Mouse (Mus musculus) MEL (cell line): ENCODE measurements at regions not wholly inside any gene's neighbourhood (a gene's known extent, or its start where the extent isn't known, plus 50 kb on each side); places are given as distances from the start of the nearest gene placed in this dataset.
A peak's percentile ranks its signal among the peaks of the same experiment; 100 is the strongest.

Source experiments
- DNase-seq: peaks from one replicate; pipeline ENCODE4 v3.0.0; 2011; ENCODE audit warnings: low read depth, low spot score
- H3K27ac ChIP-seq: 2 replicates; pipeline ENCODE4 v1.5.1; 2012; ENCODE audit warnings: low read depth, mild to moderate bottlenecking, control low read depth, low read length, moderate library complexity; ENCODE audit not compliant: control insufficient read depth
- H3K27me3 ChIP-seq, 2 experiments: fragments of 150-350 bp in 1 of 2; sonication (generic) in 1 of 2; 2 replicates each; pipeline ENCODE4 v1.6.1; 2012; ENCODE audit warnings: low read length in 2 of 2, mild to moderate bottlenecking in 2 of 2, improper control_type of control experiment in 1 of 2, moderate library complexity in 1 of 2; ENCODE audit not compliant: insufficient read depth in 2 of 2, control insufficient read depth in 1 of 2
- H3K36me3 ChIP-seq, 2 experiments: 2 replicates each; pipeline ENCODE4 v1.6.1; 2012 to 2014; ENCODE audit warnings: low read length in 2 of 2, improper control_type of control experiment in 1 of 2, inconsistent platforms in 1 of 2, mild to moderate bottlenecking in 1 of 2; ENCODE audit not compliant: insufficient read depth in 2 of 2, control insufficient read depth in 1 of 2
- H3K4me1 ChIP-seq, 2 experiments: fragments of 150-350 bp in 1 of 2; sonication (generic) in 1 of 2; 2 replicates each; pipeline ENCODE4 v1.6.1; 2012; ENCODE audit warnings: low read length in 2 of 2, improper control_type of control experiment in 1 of 2, mild to moderate bottlenecking in 1 of 2; ENCODE audit not compliant: insufficient read depth in 2 of 2, control insufficient read depth in 1 of 2
- H3K4me3 ChIP-seq, 2 experiments: fragments of 150-350 bp in 1 of 2; sonication (generic) in 1 of 2; 2 replicates each; pipeline ENCODE4 v1.5.1; 2012; ENCODE audit warnings: low read depth in 2 of 2, low read length in 2 of 2, mild to moderate bottlenecking in 2 of 2, moderate library complexity in 2 of 2, control low read depth in 1 of 2, improper control_type of control experiment in 1 of 2; ENCODE audit not compliant: control insufficient read depth in 1 of 2, insufficient read depth in 1 of 2
- H3K79me2 ChIP-seq: 2 replicates; pipeline ENCODE4 v1.6.1; 2012; ENCODE audit warnings: mild to moderate bottlenecking, low read length, moderate library complexity; ENCODE audit not compliant: control insufficient read depth, poor library complexity, insufficient read depth
- H3K9ac ChIP-seq: 2 replicates; pipeline ENCODE4 v1.6.1; 2012; ENCODE audit warnings: low read depth, mild to moderate bottlenecking, control low read depth, low read length, moderate library complexity; ENCODE audit not compliant: control insufficient read depth, poor library complexity, severe bottlenecking
- H3K9me3 ChIP-seq: fragments of 150-350 bp; sonication (generic); replicated peaks from 2 replicates; pipeline ENCODE4 v1.6.1; 2012; ENCODE audit warnings: mild to moderate bottlenecking, low read length, improper control_type of control experiment, moderate library complexity; ENCODE audit not compliant: insufficient read depth
- BHLHE40 ChIP-seq: IDR thresholded peaks from 2 replicates; pipeline ENCODE4 v1.6.1; 2012; ENCODE audit warnings: low read depth, mild to moderate bottlenecking, inconsistent platforms, low read length, improper control_type of control experiment, borderline replicate concordance
- CHD2 ChIP-seq: IDR thresholded peaks from 2 replicates; pipeline ENCODE4 v1.6.1; 2011; ENCODE audit warnings: low read length, improper control_type of control experiment
- CTCF ChIP-seq, 3 experiments: IDR thresholded peaks in 2 of 3; conservative IDR thresholded peaks in 1 of 3; 2 replicates each; pipeline ENCODE4 v1.5.1; 2011 to 2012; ENCODE audit warnings: low read length in 3 of 3, low read depth in 2 of 3, mild to moderate bottlenecking in 2 of 3, improper control_type of control experiment in 1 of 3, inconsistent platforms in 1 of 3, mixed read lengths in 1 of 3, moderate library complexity in 1 of 3; ENCODE audit not compliant: control insufficient read depth in 1 of 3, insufficient read depth in 1 of 3, poor library complexity in 1 of 3, severe bottlenecking in 1 of 3
- ELF1 ChIP-seq: IDR thresholded peaks from 2 replicates; pipeline ENCODE4 v1.6.1; 2014; ENCODE audit warnings: low read depth, mild to moderate bottlenecking, inconsistent platforms, low read length, improper control_type of control experiment, moderate library complexity
- EP300 ChIP-seq, 2 experiments: IDR thresholded peaks; 2 replicates each; pipeline ENCODE4 v1.6.1; 2011; ENCODE audit warnings: improper control_type of control experiment in 2 of 2, low read length in 2 of 2, low read depth in 1 of 2, mild to moderate bottlenecking in 1 of 2
- ETS1 ChIP-seq: IDR thresholded peaks from 2 replicates; pipeline ENCODE4 v1.6.1; 2012; ENCODE audit warnings: low read depth, mild to moderate bottlenecking, inconsistent platforms, low read length, improper control_type of control experiment, moderate library complexity
- GATA1 ChIP-seq: IDR thresholded peaks from 2 replicates; pipeline ENCODE4 v1.6.1; 2011; ENCODE audit warnings: low read depth, low read length, improper control_type of control experiment
- RCOR1 ChIP-seq: IDR thresholded peaks from 2 replicates; pipeline ENCODE4 v1.6.1; 2012; ENCODE audit warnings: low read depth, mild to moderate bottlenecking, inconsistent platforms, low read length, improper control_type of control experiment
- TAL1 ChIP-seq: IDR thresholded peaks from 2 replicates; pipeline ENCODE4 v1.6.1; 2012; ENCODE audit warnings: mild to moderate bottlenecking, inconsistent platforms, low read length, moderate library complexity, mixed read lengths
- TCF12 ChIP-seq: IDR thresholded peaks from 2 replicates; pipeline ENCODE4 v1.6.1; 2014; ENCODE audit warnings: low read depth, mild to moderate bottlenecking, inconsistent platforms, low read length, improper control_type of control experiment, moderate library complexity
- ZKSCAN1 ChIP-seq: IDR thresholded peaks from 2 replicates; pipeline ENCODE4 v1.6.1; 2012; ENCODE audit warnings: low read depth, mild to moderate bottlenecking, inconsistent platforms, low read length, improper control_type of control experiment, moderate library complexity
- ZMIZ1 ChIP-seq: IDR thresholded peaks from 2 replicates; pipeline ENCODE4 v1.6.1; 2012; ENCODE audit warnings: low read depth, mild to moderate bottlenecking, inconsistent platforms, low read length, improper control_type of control experiment, moderate library complexity
- ZNF384 ChIP-seq: IDR thresholded peaks from 2 replicates; pipeline ENCODE4 v1.6.1; 2012; ENCODE audit warnings: low read depth, mild to moderate bottlenecking, inconsistent platforms, low read length, improper control_type of control experiment

DNA sequence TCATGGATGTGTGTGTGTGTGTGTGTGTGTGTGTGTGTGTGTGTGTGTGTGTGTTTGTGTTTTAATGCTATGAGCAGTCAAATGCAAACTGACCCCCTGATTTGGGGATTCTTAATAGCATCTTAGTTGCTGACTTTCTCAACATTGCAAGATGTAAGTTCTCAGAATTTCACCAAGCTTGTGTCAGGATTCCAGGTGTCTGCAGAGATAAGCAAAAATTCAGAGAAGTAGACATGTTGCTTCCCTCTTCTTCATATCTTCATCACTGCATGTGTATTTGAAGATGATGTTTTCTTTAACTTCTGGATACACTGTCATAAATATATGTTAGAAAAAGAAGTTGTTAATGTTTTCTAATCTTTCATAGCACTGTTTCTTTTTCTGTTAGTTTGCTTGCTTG is 383.0 kb upstream of the Cobl start:
- TF ChIP-seq TCF12 (peak; percentile 79), GATA1 (peak; percentile 86), ZMIZ1 (no peak), TAL1 (peak; percentile 71), CHD2 (no peak), RCOR1 (peak; percentile 61; the same call in 1 of the 2 replicates), EP300 (IDR thresholded peaks at IDR 0.05; ENCODE audit: low read depth in 1 of 2, low read length in 2 of 2) (peak; percentile 85 to 86), ELF1 (no peak), ETS1 (peak; percentile 66)
- Histone ChIP-seq H3K27ac (peak overlapping the region; percentile 28), H3K36me3 (peaks cover 0 to 20% of the 10 kb centered on the region in 2 experiments; a peak in 2 of 4 replicates), H3K27me3 (no peaks in the 10 kb centered on the region), H3K9ac (no peak overlapping the region), H3K4me1 (peaks cover 4 to 13% of the 10 kb centered on the region in 2 experiments; a peak in 3 of 4 replicates), H3K4me3 (no peak overlapping the region), H3K79me2 (no peaks in the 10 kb centered on the region), H3K9me3 (no peaks in the 10 kb centered on the region)
- DNase-seq = peak; percentile 77

DNA sequence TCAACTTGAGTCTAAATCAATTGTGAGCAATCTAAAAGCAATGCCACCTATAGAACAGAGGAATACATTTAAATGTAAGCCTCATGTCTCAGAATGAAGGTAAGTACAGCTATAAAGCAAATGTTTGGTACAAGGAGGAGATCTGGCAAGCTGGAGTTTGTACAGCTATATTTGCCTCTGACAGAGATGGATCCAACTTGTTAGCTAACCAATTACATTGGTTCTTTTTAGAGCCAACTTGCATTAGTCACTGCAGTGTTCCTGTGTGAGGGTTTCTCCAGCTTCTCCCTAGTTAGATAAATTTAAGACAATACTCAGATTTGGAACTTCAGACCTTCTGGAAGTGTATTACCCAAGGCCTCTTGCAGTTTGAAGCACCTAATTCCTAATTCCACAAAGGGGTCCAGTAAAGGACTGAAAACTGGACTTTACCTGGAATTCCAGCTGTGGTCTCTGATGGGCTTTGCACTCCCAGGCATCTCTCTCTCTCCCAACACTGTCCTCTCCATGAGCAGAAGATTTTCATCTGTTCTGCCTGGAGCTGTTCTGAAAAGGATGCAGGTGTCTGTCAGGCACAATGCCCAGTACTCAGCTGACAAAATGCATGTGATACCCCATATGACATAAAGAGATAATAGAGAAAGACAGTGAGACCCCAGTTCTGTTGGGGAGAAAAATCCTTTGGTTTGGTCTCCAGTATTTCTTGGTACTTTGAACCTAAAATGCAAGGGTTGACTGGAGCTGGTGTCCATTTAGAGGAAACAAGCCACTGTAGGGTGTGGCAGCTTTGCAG is 379.1 kb upstream of the Cobl start:
- Histone ChIP-seq H3K27me3 (no peaks in the 10 kb centered on the region), H3K4me3 (no peak overlapping the region), H3K27ac (no peak overlapping the region), H3K36me3 (peaks cover 0 to 15% of the 10 kb centered on the region in 2 experiments; a peak in 2 of 4 replicates), H3K79me2 (no peaks in the 10 kb centered on the region), H3K4me1 (peaks cover 4 to 13% of the 10 kb centered on the region in 2 experiments; a peak in 2 of 4 replicates), H3K9ac (no peak overlapping the region), H3K9me3 (no peaks in the 10 kb centered on the region)
- TF ChIP-seq BHLHE40 (peak; percentile 64; the same call in 1 of the 2 replicates), CTCF (IDR thresholded peaks at IDR 0.05 in 2 of 3, conservative IDR thresholded peaks at IDR 0.05 in 1 of 3; ENCODE audit: control insufficient read depth in 1 of 3, insufficient read depth in 1 of 3, low read depth in 2 of 3, low read length in 3 of 3, poor library complexity in 1 of 3, severe bottlenecking in 1 of 3) (no peak), ETS1 (peak; percentile 76), ZKSCAN1 (no peak), EP300 (IDR thresholded peaks at IDR 0.05; ENCODE audit: low read depth in 1 of 2, low read length in 2 of 2) (0 out of 4 replicates have a peak, but pooled peaks of 1 of the 2 experiments have one; percentile 6), TCF12 (0 out of 2 replicates have a peak, but pooled peaks have one; percentile 28)
- no peak for DNase-seq

DNA sequence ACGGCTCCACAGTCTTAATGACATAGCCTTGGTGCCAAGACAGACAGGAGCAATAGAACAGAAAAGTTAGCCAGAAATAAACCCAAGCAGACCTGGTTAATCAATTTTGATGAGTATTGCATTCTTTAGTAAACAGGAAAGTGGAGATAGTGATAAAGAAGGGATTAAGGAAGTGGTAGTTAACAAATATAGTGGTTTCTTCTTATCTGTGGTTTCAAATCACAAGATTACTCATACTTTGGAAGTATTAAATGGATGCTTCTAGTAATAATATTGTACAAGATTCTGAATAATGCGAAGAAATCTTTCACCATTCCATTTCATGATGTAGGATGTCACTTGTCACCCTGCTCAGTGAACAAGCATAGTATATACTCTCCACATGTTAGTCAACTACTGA is 376.6 kb upstream of the Cobl start:
- H3K9ac ChIP-seq = no peak overlapping the region
- TF ChIP-seq ELF1 = no peak
- peak; percentile 50 to 52; a peak in 2 of 4 replicates for TF ChIP-seq EP300 (IDR thresholded peaks at IDR 0.05; ENCODE audit: low read depth in 1 of 2, low read length in 2 of 2)
- TF ChIP-seq GATA1 = peak; percentile 63; the same call in 1 of the 2 replicates
- 0 out of 2 replicates have a peak, but pooled peaks have one; percentile 30 for TF ChIP-seq RCOR1
- TF ChIP-seq ZNF384 = no peak
- TF ChIP-seq ETS1 = 0 out of 2 replicates have a peak, but pooled peaks have one; percentile 24
- TF ChIP-seq ZMIZ1 = no peak
- TF ChIP-seq, all 39 proteins: peak for 4
- Histone ChIP-seq H3K36me3 (peaks cover 0 to 23% of the 10 kb centered on the region in 2 experiments; a peak in 2 of 4 replicates), H3K79me2 (no peaks in the 10 kb centered on the region), H3K27me3 (no peaks in the 10 kb centered on the region), H3K27ac (no peak overlapping the region), H3K9me3 (no peaks in the 10 kb centered on the region), H3K4me3 (no peak overlapping the region), H3K4me1 (peaks cover 0 to 8% of the 10 kb centered on the region in 2 experiments; a peak in 2 of 4 replicates)
- DNase-seq = no peak
